Mouse (Mus musculus): Measurements from ENCODE around the gene Fbxl17. TPM values are rescaled to one million over a fixed set of nuclear protein-coding genes. Genes with fewer than 3 reads are reported as not detected.

Gene Fbxl17
- total and polyA plus RNA-seq, 2 experiments from 2014 or later = 11.4 to 26.3 TPM

DNA sequence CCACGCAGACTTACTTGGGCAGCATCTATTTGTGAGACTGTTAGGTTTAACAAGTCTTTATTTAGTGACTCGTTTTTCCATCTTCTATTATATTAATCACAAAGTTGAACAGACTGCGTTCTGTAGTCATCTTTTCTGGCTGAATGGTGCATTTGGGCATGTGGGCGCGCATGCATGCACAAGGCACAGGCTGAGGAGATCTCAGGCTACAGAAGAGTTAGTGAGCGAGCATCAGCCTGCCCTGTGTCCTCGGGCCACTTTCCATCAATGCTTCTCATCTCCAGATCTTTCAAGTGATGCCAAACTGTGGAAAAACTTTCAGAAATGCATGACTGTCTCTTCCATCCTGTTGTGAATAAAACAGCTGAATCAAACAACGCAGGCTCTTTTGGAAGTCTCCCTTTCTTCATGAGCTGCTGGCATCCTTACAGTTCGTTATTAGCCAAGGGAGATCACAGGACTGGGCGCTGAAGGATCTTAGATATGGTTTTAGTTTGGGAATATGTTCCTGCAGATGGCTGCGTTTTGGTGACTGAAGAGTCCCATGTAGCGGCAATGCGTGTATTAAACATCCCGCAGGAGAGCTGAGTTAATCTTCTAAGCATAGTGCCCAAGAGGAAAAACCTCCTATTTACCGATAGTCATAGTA, 442.0 kb downstream of the Fbxl17 start:
- Histone ChIP-seq H3K36me3 (replicated peaks; ENCODE audit: control insufficient read depth, insufficient read depth, low read length) (no peaks in the 10 kb centered on the region), H3K9ac (replicated peaks; ENCODE audit: low read depth, low read length) (no peak overlapping the region), H3K27me3 (ENCODE audit: control insufficient read depth, insufficient read depth, low read length) (no peaks in the 10 kb centered on the region), H3K27ac (ENCODE audit: low read depth) (no peak overlapping the region), H3K4me1 (ENCODE audit: control insufficient read depth, insufficient read depth) (no peaks in the 10 kb centered on the region), H3K4me3 (ENCODE audit: low read depth, low read length) (no peak overlapping the region), H3K4me2 (ENCODE audit: low read depth, low read length) (no peak overlapping the region), H3K9me3 (replicated peaks; ENCODE audit: control insufficient read depth, low read length) (no peaks in the 10 kb centered on the region)
- DNase-seq (ENCODE audit: low spot score) = no peak
- WGBS = 86% methylated on average over 15 of the region's 15 CpGs
- TF ChIP-seq CTCF (IDR thresholded peaks at IDR 0.05; ENCODE audit: low read depth) = no peak
- no peak for TF ChIP-seq EP300 (IDR thresholded peaks at IDR 0.05; ENCODE audit: low read depth)
- no peak for ATAC-seq (ENCODE audit: insufficient read depth, low read depth)

- TF ChIP-seq EP300 (IDR thresholded peaks at IDR 0.05; ENCODE audit: low read depth) (no peak), CTCF (IDR thresholded peaks at IDR 0.05; ENCODE audit: low read depth) (no peak)
- 78% methylated on average over 3 of the region's 3 CpGs for WGBS
- no peak overlapping the region for H3K4me2 ChIP-seq (ENCODE audit: low read depth, low read length)
Observed at GRCm38 (mm10) chr17:63056976-63057375, 442.8 kb downstream of the Fbxl17 start.

GRCm38 (mm10) chr17:63053311-63053710, 446.5 kb downstream of the Fbxl17 start:
- 75% methylated on average over 3 of the region's 3 CpGs for WGBS
- TF ChIP-seq CTCF (IDR thresholded peaks at IDR 0.05; ENCODE audit: low read depth) = no peak
- TF ChIP-seq EP300 (IDR thresholded peaks at IDR 0.05; ENCODE audit: low read depth) = no peak
- Histone ChIP-seq H3K27me3 (ENCODE audit: control insufficient read depth, insufficient read depth, low read length) (no peaks in the 10 kb centered on the region), H3K27ac (ENCODE audit: low read depth) (no peak overlapping the region), H3K9me3 (replicated peaks; ENCODE audit: control insufficient read depth, low read length) (no peaks in the 10 kb centered on the region), H3K36me3 (replicated peaks; ENCODE audit: control insufficient read depth, insufficient read depth, low read length) (no peaks in the 10 kb centered on the region), H3K4me1 (ENCODE audit: control insufficient read depth, insufficient read depth) (no peaks in the 10 kb centered on the region), H3K9ac (replicated peaks; ENCODE audit: low read depth, low read length) (no peak overlapping the region), H3K4me3 (ENCODE audit: low read depth, low read length) (no peak overlapping the region), H3K4me2 (ENCODE audit: low read depth, low read length) (no peak overlapping the region)
- ATAC-seq (ENCODE audit: insufficient read depth, low read depth) (no peak), DNase-seq (ENCODE audit: low spot score) (no peak)

More at GRCm38 (mm10) chr17:63056976-63057375, 442.8 kb downstream of the Fbxl17 start:
- Histone ChIP-seq H3K9ac (replicated peaks; ENCODE audit: low read depth, low read length) (no peak overlapping the region), H3K36me3 (replicated peaks; ENCODE audit: control insufficient read depth, insufficient read depth, low read length) (no peaks in the 10 kb centered on the region), H3K4me1 (ENCODE audit: control insufficient read depth, insufficient read depth) (no peaks in the 10 kb centered on the region), H3K27me3 (ENCODE audit: control insufficient read depth, insufficient read depth, low read length) (no peaks in the 10 kb centered on the region), H3K9me3 (replicated peaks; ENCODE audit: control insufficient read depth, low read length) (no peaks in the 10 kb centered on the region), H3K4me3 (ENCODE audit: low read depth, low read length) (no peak overlapping the region), H3K27ac (ENCODE audit: low read depth) (no peak overlapping the region)
- no peak for DNase-seq (ENCODE audit: low spot score)
- no peak for ATAC-seq (ENCODE audit: insufficient read depth, low read depth)

GRCm38 (mm10) chr17:63046401-63046800, 453.4 kb downstream of the Fbxl17 start:
- WGBS = 46% methylated on average over 3 of the region's 3 CpGs
- no peak for TF ChIP-seq CTCF (IDR thresholded peaks at IDR 0.05; ENCODE audit: low read depth)
- no peak for TF ChIP-seq EP300 (IDR thresholded peaks at IDR 0.05; ENCODE audit: low read depth)
- no peak for DNase-seq (ENCODE audit: low spot score)

GRCm38 (mm10) chr17:63045297-63045696, 454.5 kb downstream of the Fbxl17 start:
- no peaks in the 10 kb centered on the region for H3K36me3 ChIP-seq (replicated peaks; ENCODE audit: control insufficient read depth, insufficient read depth, low read length)

More at GRCm38 (mm10) chr17:63046401-63046800, 453.4 kb downstream of the Fbxl17 start:
- Histone ChIP-seq H3K27ac (ENCODE audit: low read depth) (no peak overlapping the region), H3K4me2 (ENCODE audit: low read depth, low read length) (no peak overlapping the region), H3K9ac (replicated peaks; ENCODE audit: low read depth, low read length) (no peak overlapping the region), H3K4me3 (ENCODE audit: low read depth, low read length) (no peak overlapping the region), H3K27me3 (ENCODE audit: control insufficient read depth, insufficient read depth, low read length) (no peaks in the 10 kb centered on the region), H3K4me1 (ENCODE audit: control insufficient read depth, insufficient read depth) (no peaks in the 10 kb centered on the region), H3K9me3 (replicated peaks; ENCODE audit: control insufficient read depth, low read length) (no peaks in the 10 kb centered on the region), H3K36me3 (replicated peaks; ENCODE audit: control insufficient read depth, insufficient read depth, low read length) (no peaks in the 10 kb centered on the region)
- no peak for ATAC-seq (ENCODE audit: insufficient read depth, low read depth)

More at GRCm38 (mm10) chr17:63045297-63045696, 454.5 kb downstream of the Fbxl17 start:
- Histone ChIP-seq H3K27ac (ENCODE audit: low read depth) (no peak overlapping the region), H3K9me3 (replicated peaks; ENCODE audit: control insufficient read depth, low read length) (0 out of 2 replicates have a peak, but pooled peaks cover under 1% of the 10 kb centered on the region), H3K9ac (replicated peaks; ENCODE audit: low read depth, low read length) (no peak overlapping the region), H3K4me2 (ENCODE audit: low read depth, low read length) (no peak overlapping the region), H3K4me1 (ENCODE audit: control insufficient read depth, insufficient read depth) (no peaks in the 10 kb centered on the region), H3K27me3 (ENCODE audit: control insufficient read depth, insufficient read depth, low read length) (no peaks in the 10 kb centered on the region), H3K4me3 (ENCODE audit: low read depth, low read length) (no peak overlapping the region)
- 86% methylated on average over 13 of the region's 13 CpGs for WGBS
- DNase-seq (ENCODE audit: low spot score) (no peak), ATAC-seq (ENCODE audit: insufficient read depth, low read depth) (no peak)
- TF ChIP-seq EP300 (IDR thresholded peaks at IDR 0.05; ENCODE audit: low read depth) (no peak), CTCF (IDR thresholded peaks at IDR 0.05; ENCODE audit: low read depth) (no peak)
